Mouse (Mus musculus) heart, postnatal 0 days (tissue): Measurements from ENCODE around the gene Rtn4rl1.
A peak's percentile ranks its signal among the peaks of the same experiment; 100 is the strongest.

Source experiments
- CTCF ChIP-seq: IDR thresholded peaks from 2 replicates; pipeline ENCODE4 v1.5.1; 2016; ENCODE audit warnings: antibody characterized with exemption, control low read depth, low read depth
- EP300 ChIP-seq: IDR thresholded peaks from 2 replicates; pipeline ENCODE4 v1.6.1; 2016; ENCODE audit warnings: antibody characterized with exemption, low read depth

DNA sequence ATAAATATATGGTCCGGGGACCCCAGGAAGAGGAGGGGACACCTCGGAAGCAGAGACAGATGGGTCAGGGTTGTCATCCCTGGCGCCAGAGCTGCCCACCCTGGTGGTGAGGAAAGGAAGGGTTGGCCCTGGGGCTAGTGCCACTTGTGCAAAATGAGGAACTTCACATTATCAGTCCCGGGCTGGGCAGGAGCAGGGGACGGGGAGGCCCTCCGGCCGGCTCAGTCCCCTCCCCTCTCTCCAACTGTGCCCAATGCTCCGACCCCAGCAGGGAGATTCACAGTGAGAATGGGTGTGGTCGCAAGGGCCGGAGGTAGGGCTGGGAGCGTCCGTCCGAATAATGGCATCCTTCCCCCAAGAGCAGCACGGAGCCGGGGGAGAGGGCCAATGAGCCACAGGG is 28.8 kb upstream of the Rtn4rl1 start:
- TF ChIP-seq CTCF (0 out of 2 replicates have a peak, but pooled peaks have one; percentile 5), EP300 (no peak)
